Mouse (Mus musculus): Measurements from ENCODE around the gene Arhgef28.

Arhgef28 gene

DNA sequence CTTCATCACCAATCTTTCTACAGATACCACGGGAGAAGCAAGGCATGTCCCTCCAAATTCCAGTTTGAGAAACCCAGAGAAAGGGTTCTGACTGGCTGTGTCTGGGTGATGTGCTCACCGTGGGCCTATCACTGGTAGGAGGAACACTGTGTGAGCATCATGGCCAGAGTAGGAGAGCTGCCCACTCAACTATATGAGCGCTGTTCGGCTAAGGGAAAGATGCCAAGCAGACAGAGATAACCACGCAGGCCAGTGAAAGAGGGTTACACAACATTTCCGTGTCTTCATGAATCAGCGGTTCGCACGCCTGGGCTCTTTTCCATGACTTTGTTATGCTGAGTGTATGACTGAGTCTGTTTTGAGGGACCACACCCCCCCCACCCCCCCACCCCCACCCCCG, 197.7 kb downstream of the Arhgef28 start:
- peak; percentile 54 for DNase-seq

DNA sequence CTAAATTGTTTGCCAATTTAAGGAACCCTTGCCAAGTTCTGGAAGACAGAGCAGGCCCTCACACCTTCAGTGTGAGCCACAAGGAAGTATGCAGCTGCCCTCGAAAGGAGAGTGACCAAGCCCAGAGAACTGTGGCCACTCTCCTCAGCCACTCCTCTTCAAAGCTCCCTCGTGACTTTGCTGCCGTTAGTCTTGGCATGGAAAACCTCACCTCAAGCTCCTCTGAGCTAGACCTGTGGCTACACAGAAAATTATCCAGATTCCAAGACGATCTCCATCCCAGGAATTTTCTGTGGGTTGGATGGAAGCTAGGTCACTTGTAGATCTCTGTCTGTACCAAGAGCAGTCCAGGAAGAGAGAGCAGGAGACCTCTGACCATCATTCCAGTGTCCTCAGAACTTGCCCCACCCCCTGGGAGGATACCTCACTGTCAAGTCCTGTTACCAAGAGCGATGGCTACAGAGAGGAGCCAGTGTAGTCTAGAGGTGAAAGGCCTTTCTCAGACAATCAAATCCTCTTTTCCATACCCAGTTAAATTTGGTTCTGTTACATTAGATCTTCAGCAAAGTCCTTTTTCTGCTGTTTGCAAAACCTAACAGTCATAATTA, 200.5 kb downstream of the Arhgef28 start:
- no peak for DNase-seq

DNA sequence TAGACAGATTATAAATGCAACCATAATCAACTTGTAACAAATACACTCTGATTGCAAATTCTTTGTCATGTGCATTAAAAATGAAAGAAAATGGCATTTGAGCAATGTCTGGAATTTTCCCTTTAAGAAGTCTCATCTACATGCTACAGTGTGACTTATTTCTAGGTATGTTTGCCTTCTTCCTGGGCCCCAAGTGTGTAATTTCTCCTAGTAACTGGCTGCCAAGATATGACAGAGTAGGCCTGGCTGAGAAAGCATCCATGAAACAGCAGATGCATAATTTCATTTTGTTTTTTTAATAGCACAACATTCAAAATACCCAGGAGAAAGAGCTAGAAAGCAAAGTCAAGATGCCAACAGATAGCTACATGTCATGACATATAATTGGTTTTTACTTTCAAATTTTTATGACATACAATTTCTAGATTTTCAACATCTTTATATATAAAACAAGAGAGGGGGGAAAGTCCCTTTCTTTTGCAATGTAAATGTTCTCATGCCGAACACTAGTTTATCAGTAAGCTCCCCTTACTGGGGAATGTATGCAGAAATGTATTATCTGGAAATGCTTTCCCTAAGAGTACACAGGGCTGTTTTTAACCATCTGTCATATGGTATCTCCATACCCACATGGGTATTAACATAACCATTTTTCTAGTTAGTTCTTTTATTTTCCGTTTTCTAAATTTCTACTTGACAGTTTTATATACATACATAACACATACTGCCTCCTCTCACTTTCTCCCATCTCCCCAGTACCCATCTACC, 201.4 kb downstream of the Arhgef28 start:
- DNase-seq: no peak

DNA sequence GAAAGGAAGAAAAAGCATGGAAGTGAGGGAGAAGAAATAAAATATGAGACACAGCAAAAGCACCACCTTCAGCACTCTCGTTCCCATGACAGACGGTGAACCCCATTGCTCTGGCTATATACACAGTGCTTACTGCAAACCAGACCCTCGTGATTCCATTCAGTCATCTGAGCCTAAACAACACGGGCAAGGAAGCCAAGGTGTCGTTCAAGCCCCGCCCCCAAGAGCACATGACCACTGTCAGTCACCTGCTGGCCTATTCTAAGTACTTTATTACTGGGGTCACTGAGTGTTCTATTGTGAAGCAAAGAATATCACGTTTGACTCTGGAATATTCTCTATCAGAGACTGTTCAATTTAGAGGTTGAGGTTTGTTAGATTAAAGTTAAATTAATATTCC, 202.5 kb downstream of the Arhgef28 start:
- DNase-seq: no peak

DNA sequence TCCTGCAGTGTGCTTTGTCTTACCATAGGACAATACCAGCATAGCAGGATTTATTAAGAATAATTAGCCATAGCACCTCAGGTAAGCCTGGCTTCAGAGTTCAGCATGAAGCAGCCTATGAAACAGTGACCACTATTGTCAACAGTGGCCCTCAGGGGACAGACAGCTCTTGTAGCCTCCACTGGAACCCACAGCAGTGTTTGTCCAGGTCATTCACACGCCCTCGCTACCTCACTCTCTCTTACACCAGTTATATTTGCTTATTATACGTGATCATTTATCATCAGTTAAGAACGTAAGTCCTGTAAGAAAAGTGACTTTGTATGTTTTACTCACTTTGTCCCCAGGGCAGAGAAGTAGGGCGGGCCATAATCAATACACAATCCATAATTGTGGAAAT, 203.6 kb downstream of the Arhgef28 start:
- DNase-seq: no peak

DNA sequence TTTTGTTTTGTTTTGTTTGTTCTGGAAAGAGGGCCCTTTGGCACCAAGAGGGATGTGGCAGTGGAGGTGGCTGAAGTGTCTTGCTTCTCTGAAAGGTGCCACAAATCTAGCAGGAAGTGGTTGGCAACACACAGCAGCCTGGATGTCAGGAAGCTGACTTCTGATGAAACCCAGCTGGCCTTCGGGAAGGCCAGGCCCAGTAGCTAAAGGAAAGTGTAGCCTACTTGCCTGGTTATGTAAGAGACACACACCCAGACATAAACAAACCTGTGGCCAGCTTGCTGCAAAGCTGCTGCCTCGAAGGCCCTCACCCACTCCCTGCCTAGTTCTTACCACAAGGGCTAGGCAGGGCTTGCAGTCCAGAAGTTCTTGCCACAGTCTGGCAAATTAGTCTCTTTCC, 204.1 kb downstream of the Arhgef28 start:
- peak; percentile 79 for DNase-seq

DNA sequence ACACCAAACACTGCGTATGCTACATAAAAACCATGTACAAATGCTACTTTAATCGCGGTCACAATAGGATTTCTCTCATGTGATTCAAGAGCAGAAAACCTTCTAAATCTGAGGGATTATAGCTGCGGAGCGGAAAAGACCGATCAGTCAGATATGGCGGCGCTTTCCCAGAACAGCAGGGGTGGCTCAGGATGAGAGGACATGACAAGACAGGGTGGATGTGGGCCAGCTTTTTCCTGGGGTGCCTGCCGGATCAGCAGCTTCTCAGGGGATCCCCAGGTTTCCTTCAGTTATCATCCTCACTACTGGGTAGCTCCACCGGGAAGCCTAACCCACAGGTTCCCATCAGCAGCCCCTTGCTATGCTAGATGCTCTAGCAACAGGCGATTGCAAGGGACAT, 204.5 kb downstream of the Arhgef28 start:
- peak; percentile 26 for DNase-seq

DNA sequence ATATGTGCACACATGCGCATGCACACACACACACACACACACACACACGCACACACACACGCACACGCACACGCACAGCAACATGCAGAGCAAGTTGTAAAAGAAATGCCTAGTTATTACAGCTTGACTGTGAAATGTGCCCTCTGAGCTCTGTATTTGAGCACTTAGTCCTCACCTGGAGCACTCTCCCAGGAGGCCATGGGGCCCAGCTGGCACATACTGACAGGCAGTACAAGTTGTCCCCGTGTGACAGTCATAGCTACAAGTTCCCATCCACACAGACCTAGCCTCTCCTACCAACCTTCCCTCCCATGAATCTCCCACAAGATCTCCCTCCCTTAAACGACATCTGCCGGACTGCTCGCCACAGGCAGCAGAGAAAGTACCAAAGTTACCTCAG, 205.4 kb downstream of the Arhgef28 start:
- DNase-seq: no peak

DNA sequence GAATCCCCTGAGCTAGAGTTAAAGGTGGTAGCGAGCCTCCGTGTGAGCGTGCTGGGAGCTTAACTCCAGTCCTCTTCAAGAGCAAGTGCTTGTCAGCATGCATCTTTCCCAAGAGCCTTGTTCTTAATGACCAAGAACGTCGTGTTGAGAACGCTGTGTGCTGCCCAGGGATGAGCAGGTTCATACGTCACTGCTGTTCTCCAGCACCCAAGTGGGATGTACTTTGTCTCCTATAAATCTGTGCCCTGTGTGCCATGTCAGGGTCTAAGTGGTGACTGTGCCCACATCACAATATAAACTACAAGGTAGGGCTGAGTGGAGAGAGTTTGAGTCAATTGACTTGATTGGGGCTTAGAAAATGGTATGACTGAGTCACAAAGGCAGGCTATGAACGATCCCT, 207.1 kb downstream of the Arhgef28 start:
- no peak for DNase-seq

DNA sequence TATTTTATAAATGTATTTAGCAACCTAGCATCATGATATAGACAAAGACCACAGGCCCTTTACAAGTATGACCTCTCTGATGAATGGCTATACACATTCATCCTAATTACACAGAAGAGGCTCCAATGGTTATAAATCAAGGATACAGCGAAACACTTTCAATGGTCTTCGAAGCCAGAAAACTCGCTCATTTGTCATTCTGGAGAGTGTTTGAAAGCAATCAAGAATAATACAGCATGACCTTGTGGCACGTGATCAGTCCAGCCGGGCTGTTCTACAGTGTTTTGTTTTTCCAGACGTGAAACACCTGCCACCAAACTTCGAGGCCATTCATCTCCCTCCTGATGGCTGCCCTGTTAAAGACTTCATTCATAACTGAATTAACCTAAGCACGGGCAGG, 207.7 kb downstream of the Arhgef28 start:
- DNase-seq: no peak

DNA sequence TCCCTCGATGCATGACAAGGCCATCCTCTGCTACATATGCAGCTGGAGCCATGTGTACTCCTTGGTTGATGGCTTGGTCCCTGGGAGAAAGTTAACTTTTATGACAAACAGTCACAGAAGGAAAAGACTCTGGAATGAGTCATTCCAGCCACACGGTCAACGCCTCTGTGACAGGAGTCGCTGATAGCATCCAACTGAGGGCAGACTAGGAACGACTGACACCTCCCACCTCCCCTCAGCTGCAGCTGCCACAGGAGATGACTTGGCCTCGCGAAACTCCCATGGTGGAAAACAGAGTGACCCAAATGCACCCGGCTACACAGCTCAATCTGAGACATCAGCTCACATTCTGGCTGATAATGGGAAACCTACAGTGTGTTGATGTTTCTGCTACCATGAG, 215.3 kb downstream of the Arhgef28 start:
- no peak for DNase-seq

DNA sequence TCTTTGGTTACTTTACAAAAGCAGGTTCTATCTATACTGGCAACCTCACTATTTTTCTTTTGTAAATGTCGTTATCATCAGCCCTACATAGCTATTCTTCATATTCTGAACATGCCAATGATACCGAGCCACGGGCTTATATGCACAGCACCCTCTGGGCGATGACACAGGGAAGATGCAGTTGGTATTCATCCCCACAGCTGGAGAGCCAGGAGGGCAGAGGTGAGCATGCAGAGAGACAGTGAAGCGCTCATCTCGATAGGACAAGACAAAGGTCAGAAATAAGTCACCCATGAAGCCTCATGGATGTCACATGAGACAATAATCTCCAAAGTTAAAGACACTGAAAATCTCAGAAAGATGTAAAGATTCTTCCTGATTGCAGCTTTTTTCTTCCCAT, 217.4 kb downstream of the Arhgef28 start:
- DNase-seq: no peak

DNA sequence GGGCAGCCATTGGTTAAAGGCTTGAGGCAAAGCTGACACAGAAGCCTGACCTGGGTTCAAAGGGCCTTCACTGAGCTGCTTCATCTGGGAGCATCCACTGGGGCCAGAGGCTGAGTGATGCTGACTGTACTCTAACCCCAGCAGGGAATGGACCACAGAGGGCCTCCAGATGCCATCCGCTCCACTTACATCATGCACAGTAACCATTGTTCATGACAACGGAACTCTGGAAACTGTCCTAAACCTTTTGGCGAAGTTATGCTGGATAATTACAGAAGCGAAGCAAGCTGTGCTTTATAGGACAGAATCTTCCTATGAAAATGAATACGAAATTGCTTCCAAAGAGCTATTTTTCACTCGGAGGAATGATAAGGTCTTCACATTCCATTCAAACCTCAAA, 219.5 kb downstream of the Arhgef28 start:
- DNase-seq: no peak

DNA sequence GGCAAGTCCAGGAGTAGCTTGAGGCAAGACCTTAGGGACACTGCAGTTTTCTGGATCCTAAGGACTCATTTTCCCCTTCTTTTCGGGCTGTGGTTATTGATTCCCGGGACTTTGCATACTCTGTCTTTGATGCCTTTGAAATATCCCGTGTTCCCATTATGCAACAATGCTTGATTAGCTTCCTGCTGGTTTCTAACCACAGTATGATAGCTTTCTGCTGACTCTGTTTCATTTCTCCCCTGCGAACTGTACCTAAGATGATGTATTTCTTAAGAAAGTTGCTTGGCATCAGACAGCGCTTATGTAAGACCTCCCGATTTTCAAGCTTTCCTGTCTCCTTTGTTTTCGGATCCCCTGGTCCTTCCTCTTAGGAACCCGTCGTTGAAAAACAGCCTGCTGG, 229.1 kb downstream of the Arhgef28 start:
- DNase-seq: no peak

DNA sequence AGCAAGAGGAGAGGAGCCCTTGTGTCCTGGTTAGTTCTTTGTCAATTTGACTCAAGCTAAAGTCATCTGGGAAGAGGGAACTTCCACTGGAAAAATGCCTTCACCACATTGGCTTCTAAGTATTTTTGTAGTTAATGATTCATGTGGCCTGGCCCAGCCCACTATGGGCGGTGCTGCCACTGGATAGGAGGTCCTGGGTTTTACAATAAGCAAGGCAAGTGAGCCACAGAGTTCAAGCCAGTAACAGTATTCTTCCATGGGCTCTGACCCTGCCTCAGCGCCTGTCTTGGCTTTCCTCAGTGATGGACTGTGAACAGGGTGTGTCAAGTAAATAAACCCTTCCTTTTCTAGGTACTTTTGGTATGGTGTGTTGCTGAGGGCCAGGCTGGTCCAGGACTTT, 229.6 kb downstream of the Arhgef28 start:
- no peak for DNase-seq

DNA sequence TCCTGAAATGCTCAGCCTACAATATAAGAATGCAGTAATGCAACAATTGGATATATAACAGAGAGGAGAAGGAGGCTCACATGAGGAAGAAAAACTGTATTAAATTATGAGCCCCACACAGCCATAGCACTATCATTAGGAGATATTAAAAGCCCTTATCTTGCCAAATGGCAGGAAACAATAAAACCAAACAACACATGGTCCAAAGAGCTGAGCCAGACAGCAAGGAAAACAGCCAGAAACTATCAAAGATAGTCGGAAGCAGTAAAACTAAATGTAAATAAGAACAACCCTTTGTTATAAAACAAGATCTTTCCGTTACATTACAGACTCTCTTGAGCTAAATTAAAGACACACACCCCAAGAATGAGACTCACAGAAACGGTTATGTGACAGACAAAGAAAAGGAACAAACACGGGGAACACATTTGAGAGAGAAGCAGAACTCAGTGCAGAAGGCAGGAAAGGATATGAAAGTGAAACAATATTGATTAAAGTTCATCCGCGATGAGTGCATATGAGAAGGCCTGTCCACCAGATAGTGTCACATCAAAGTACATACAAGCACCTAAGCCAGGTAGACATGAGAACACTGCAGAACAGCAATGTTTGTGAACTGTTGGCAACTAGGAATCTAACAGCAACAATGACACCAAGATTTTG, 231.6 kb downstream of the Arhgef28 start:
- no peak for DNase-seq

DNA sequence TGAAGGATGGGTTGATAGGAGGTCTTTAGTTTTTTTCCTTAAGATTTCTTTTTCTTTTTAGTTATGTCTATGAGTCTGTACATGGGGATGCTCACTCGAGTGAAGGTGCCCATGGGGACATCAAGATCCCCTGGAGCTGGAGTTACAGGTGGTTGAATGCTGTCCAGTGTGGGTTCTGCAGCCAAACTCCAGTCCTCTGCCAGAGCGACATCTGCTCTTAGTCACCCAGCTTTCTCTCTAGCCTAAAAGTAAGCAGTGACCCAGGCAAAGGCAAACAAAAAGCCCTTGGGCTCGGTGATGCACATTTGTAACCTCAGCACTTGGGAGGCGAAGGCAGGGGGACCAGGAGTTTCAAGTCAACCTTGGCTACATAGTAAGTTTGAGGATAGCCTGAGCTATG, 232.3 kb downstream of the Arhgef28 start:
- DNase-seq: no peak

DNA sequence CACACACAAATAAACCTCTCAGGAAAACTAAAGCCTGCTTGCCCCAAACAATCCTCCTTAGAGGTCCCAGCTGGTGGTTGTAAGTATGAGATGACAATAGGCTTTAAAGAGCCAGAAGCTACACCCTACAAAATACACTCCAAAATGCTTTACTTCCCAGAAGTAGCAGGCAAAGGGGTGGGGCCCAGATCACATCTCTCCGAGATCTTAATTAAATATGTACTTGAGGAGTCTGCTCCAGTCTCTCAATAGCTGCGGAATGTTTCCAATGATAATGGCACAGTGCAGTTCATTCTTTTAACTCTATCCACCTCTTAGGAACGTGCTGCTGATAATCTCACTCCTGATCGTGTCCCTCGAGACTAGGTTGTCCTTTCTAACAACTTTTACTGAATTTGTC, 240.2 kb downstream of the Arhgef28 start:
- DNase-seq: no peak

DNA sequence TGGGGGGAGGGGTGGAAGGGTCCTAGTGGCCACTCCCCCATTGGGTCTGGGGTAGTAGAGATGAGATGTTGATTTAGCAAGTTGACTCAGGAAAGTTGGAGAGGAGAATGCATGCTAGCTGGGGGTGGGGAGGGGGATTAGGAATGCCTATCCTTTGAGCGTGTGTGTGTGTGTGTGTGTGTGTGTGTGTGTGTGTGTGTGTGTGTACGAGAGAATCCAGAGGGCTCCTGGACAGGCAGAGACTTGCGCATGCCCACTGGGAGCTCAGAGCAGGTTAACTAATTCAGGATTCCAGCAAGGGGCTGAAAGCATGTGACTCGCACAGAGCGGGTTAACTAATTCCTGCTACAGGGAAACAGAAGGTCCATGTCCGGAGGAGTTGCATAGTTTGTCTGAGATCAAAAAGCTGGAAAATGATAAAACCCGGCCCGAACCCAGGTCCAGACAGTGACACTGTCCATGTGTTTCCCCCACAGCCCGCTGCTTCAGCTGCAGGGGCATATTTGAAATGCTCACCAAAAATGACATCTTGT, 241.3 kb downstream of the Arhgef28 start:
- no peak for DNase-seq

DNA sequence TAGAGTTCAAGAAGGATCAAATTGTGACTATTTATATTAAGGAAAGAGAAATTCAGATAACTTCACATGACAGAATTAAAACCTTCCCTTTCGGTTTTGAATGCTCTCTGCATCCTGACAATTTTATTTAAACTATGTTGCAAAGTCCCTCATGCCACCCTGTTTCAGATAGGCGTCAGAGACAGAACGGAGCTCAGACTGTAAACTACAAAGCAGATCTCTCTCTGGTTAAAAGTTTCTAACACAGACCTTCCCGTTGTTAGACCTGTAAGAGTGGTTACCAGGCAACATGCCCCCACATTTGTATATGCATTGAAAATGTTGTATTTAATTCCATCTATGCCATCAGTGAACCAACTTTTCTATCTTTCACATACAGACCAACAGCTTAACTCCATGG, 246.1 kb downstream of the Arhgef28 start:
- no peak for DNase-seq

DNA sequence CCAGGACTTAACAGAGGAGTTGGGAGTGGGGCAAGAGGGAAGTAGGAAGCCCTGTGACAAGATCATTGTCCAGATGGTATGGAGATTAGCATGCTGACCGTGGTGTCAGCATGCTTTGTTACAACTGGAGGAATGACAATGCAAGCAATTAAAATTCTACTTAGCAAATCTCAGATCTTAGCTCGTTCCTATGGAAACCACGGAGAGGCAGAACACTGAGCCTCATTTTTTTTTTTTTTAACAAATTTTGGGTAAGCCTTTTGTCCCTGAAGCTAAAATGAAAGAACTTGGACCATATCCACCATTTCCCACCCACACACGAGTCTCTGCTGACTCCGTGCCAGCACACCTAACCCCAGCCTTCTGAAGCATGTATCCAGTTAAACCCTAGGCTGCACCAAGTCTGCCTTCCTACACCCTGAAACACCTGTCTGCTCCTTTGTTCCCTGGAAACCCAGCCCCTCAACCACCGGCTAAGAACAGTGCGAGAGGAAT, 246.8 kb downstream of the Arhgef28 start:
- DNase-seq: no peak

DNA sequence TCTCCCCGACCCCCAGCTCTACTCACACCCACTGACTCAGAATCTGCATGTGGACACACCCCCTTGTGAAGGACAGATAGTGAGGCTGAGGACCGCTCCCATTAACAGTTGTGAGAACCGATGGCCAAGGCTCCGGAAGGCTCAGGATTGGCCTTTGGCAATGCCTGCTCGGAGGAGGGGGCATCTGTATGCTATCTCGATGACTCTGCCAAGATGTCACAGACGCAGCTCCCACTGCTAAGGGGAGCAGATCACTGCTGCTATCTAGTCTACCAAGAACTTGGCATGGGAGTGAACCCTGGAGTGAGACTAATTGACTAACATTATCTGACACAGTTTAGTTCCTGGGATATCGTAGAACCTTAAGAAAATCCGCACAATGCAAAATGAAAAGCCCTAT, 250.5 kb downstream of the Arhgef28 start:
- DNase-seq: no peak

DNA sequence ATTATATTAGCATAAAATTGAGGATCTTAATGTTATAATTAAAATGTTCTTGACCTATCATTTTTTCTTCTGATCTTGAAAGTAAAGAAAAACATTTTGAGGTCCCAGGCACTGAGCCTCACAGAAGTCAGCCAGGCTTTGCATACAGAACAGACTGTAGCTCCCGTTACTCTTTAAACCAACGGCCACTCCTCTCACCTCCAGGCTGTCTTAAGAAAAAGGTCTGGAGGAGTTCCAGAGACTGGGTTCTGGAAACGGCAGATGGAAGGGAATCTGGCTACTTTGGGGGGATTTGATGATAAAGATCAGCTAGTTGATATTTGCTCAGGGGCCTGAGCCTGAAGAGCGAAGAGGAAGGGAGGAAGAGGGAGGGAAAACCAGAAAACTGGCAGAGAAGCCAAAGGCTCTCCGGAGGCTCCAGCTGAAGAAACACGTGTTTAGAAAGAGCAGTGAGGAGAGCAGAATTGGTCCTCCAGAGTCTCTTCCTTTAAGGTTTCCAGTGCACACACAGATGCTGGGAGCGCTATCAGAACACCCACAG, 251.2 kb downstream of the Arhgef28 start:
- no peak for DNase-seq

DNA sequence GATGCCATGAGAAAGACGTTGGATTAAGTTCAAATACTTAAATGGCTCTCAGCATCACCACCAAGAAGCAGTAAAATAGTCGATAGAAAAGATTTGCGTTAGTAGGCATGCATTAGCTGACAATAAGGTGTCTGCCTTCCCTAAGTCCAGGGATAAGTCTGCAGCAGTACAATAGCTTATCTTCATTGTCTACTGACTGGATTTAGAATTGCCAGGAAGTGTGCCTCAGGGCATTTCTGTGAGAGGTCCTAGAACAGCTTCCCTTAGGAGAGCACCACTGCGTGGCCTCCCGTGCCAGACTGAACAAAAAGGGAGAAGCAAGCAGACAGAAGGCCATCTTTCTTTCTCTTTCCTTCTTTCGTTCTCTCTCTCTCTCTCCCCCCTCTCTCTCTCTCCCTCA, 252.2 kb downstream of the Arhgef28 start:
- DNase-seq: no peak
